Mouse (Mus musculus): ENCODE measurements around the gene Zmynd19. TPM values are rescaled to one million over a fixed set of nuclear protein-coding genes. Genes with fewer than 3 reads are reported as not detected.
"Not testable (repeated sequence)": the region's sequence is repeated elsewhere in the genome, so short reads cannot be mapped to it uniquely, and the experiment has no call there.

Zmynd19 gene
- total RNA-seq, 2 experiments from 2014 or later: 38.0 to 40.9 TPM

DNA sequence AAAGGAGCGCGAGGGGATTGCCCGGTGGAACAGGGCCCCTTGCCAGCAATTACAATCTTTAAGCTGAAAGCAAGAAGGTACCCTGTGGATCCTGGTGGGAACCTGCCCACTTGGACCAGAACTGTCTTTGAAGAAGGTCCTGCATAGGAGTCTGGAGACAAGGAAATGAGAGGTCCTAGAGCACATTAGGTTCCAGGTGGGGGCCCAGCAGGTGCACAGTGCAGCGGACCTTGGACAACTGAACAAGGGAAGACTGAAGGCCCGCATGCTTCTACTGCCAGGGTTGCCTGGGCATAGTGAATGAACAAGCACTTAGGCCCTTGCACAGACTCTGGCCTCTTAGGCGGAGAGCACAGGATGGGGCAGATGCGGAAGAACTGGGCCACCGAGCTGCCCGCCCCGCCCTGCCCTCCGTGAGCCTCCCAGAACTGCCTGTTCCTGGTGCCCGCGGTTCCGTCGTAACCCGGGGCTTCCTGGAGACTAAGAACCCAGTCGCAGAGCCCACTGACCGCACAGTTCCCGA is 15.1 kb upstream of the Zmynd19 start:
- intact Hi-C loops (cut with DNase I): no loop called here
- peak in 1 of 2 experiments; percentile 23 for DNase-seq (ENCODE audit: low spot score in 2 of 2)

DNA sequence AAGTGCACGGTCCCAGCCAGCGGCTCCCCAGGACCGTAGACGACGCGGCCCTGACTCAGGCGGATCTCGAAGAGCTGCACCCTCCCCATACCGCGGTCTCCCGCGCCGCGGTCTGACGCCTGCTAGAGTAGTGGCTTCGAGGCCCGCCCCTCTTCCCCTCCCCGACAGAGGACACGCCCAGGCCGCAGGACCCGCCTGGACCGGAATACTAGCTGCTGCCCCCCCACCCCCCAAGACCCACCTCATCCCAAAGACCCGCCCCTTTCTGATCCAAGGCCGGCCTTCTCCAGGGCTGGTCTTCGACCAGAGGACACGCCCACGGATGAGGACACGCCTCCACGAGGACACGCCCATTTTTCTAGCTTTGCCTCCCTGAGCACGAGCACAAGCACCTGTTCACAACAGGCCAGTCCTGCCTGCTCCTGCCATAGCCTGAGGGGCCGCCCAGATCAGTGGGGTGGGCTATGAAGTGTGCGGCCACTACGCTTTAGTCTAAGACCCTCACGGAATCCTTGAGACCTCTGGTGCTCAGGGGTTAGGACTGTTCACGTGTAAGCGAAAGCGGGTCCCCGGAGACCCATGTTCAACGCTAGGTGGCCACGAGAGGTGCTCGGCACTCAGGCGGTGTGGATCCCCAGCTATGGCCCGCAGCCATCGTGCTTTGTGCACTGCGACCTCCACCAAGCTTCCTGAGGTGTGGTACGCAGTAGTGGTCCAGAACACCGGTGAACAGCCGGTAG is 14.4 kb upstream of the Zmynd19 start, which contains the start of gene Arrdc1:
TSS of gene Arrdc1 (minus strand) at position 196 of the 740 bp plus-strand sequence.
- intact Hi-C loops (cut with DNase I): no loop called here
- peak; percentile 84 to 92 for DNase-seq (ENCODE audit: low spot score in 2 of 2)

DNA sequence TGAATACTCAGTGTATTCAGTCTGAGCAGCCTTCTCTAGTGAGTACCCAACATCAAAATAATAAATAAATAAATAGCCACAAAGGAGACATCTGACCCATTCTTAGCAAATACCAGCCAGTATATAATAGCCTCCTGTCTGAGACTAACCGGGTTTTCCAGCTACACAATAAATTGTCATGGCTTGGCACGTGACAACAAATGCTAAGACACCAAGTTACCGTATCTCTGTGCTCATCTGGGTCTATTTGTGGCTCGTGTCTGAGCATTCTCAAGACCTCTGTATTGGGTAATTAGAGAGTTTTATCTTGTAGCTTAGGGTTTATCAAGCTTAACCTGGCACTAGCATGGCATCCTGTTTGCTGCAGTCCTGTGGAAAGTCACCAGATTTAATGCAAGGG is 7.5 kb upstream of the Zmynd19 start:
- DNase-seq (ENCODE audit: low spot score in 2 of 2): no peak
- intact Hi-C loops (cut with DNase I): no loop called here

- intact Hi-C loops (cut with DNase I); DNase-seq (ENCODE audit: low spot score in 2 of 2): not testable (repeated sequence)
These were observed 5.3 kb upstream of the Zmynd19 start for GRCm38 (mm10) chr2:24944304-24944703.

DNA sequence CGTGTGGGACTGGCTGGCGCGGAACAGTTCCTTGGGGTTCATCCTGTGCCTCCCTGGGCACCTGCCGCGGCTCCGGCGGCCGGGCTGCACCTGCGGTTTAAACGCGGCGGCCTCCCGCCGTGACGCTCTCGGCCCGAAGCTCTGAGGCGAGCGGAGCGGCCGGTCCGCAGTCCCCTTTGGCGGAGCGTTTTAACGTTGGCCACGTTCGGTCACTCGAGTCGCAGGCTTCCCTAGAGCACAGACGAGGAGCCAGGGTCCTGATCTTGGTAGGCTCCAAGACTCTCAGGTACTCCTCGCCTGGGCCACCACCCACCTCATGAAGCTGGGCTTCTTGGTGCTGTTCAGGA is 570 bp downstream of the Zmynd19 start:
- DNase-seq (ENCODE audit: low spot score in 2 of 2): no peak
- intact Hi-C loops (cut with DNase I): no loop called here

DNA sequence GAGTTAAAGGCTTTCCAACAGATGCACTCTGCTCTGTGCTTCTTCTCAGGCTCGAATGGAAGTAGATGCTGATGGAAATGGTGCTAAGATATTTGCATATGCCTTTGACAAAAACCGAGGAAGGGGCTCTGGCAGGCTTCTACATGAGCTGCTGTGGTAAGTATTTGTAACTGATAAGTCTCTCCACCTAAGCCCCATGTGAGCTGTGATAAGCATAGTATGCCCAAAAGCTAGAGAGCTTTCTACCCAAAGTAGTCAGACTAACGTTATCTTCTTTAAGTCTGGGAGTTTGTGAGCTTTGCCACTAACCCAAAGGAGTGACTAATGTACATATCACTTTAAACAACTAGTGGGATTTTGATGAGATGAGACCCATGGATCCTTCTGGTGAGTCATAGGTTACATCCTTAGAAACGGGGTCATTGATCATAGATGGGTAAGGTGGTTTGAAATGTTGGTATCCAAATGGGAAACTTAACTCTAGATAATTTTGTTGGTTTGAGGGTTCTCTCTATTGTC is 3.0 kb downstream of the Zmynd19 start:
- intact Hi-C loops (cut with DNase I): no loop called here
- no peak for DNase-seq (ENCODE audit: low spot score in 2 of 2)

DNA sequence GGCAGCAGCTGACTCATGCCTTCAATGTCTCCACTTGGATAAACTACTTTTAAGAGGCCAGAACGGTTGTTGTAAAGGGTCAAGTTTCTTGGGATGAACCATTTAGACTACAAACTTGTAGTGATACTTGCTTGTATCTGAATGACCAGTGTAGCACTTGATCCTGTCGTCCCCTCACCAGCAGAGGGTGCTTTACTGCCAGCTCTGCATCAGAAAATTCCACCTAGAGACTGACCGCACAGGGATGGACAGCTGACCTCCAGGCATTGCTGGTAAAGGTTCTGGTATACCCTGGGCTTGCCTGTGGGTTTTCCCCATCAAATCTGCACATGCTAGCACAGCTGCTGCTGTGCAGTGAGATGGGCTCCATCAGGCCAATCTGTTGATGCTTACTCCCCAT is 11.3 kb downstream of the Zmynd19 start:
- intact Hi-C loops (cut with DNase I): loop anchor here (5.0 kb wide), 1 partner anchor 221 kb away; the partner anchor contains the start of gene Nrarp
- peak; percentile 45 to 49 for DNase-seq (ENCODE audit: low spot score in 2 of 2)

DNA sequence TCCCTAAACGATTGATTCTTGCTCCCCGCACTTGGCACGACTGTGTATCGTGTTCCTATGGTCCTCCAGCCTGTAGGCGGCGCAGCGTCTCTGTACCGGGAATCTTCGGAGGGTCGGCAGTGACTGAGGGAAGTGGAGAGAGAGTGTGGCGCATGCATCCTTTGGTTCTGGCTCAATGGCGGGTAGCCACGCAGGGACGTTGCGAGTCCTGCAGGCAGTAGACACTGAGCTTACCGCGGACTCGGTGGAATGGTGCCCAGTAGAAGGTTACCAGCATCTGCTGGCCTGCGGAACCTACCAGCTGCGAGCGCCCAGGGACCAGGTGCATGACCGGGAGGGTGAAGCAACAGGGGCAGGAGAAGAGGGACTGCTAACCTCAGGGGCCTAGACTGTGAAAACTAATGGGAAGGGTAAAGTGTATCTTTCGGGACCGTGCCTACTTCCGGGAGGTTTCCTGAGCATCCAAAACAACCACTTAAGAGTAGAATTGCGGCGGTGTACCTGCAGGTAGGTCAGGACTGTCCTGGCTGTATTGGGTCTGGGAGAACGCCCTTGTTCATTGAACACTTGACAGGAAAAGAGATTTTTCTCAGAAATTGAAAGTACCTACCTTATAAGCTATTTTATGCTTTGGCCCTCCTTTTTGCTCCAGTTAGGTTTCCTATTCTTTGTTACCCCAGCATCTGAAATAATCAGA is 12.9 kb downstream of the Zmynd19 start, which contains the start of gene Dph7:
TSS of gene Dph7 (plus strand) at position 97 of the 697 bp plus-strand sequence.
- DNase-seq (ENCODE audit: low spot score in 2 of 2): peak; percentile 89 to 91

GRCm38 (mm10) chr2:24970386-24970785 is 20.8 kb downstream of the Zmynd19 start:
- DNase-seq (ENCODE audit: low spot score in 2 of 2): no peak
- intact Hi-C loops (cut with DNase I): no loop called here

More for the DNA sequence above, 12.9 kb downstream of the Zmynd19 start, which contains the start of gene Dph7:
- intact Hi-C loops (cut with DNase I): loop anchor here (5.0 kb wide), 1 partner anchor 220 kb away; the partner anchor contains the start of gene Nrarp

DNA sequence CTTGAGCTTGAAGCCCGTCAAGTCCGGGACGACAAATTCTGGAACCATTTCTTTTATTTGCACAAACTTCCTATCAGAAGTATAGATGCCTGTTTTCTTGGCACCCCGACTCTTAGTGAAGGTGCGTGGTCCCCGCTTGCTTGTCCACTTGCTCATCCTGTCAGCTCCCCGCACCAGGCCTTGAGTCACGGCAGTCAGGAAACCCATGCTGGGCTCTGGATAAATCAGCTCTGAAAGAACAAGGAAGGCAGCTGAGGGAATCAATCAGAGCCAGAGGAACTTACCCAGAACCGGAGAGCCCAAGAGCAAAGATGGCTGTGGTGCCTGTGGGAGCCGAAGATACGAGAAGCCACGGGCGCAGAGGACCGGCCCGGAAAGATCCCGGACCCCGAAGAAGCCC is 24.9 kb downstream of the Zmynd19 start:
- intact Hi-C loops (cut with DNase I): not testable (repeated sequence)
- peak in 1 of 2 experiments; percentile 16 for DNase-seq (ENCODE audit: low spot score in 2 of 2)

DNA sequence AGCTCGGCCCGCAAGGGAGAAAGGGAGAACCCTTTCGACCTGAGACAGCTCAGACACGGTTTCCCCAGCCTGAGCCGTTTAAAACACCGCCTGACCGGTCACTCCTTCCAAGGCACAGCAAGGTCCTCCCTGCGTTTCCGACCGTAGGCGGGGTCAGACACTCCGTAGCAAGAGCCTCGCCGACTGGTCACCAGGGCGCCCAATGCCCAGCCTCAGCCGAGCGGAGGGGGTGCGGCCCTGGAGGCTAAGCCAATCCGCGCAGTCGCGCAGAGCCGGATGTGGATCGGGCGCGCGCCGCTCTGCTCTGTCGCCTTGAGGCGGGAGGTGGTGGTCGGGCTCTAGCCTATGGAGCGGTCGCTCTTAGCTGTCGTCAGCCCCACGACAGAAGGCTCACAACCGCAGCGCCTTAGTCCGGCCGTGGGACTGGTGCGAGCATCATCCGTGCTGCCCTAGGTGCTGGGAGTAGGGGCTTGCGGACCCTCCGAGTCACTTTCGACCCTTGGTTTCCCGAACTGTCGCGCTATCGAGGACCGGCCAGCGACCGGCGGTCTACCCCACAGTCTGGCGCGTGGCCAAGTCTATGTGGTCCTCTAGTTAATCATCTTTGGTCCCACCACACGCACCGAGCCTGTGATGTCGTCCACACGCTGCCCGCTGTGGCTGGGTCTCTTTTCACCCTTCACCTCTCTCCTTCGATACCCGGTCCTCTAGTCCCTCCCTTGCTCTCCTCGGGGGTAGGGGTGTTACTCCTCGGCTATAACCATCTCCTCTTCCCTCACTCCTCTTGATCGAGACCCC is 25.5 kb downstream of the Zmynd19 start, which contains the start of gene Mrpl41:
TSS of gene Mrpl41 (minus strand) at position 193 of the 798 bp plus-strand sequence.
- DNase-seq (ENCODE audit: low spot score in 2 of 2): peak; percentile 98
- intact Hi-C loops (cut with DNase I): no loop called here

- peak; percentile 66 to 84 for DNase-seq (ENCODE audit: low spot score in 2 of 2)
- intact Hi-C loops (cut with DNase I): no loop called here
These were observed 26.2 kb downstream of the Zmynd19 start, which contains the start of gene Pnpla7 for GRCm38 (mm10) chr2:24975704-24976297. Gene Pnpla7, plus strand, starts transcription at chr2:24976033.

- DNase-seq (ENCODE audit: low spot score in 2 of 2): no peak
- intact Hi-C loops (cut with DNase I): no loop called here
These were observed 27.4 kb downstream of the Zmynd19 start for GRCm38 (mm10) chr2:24976960-24977359.

- DNase-seq (ENCODE audit: low spot score in 2 of 2): no peak
- intact Hi-C loops (cut with DNase I): loop anchor here (5.0 kb wide), 1 partner anchor 45 kb away; no protein-coding TSS in a partner anchor
These were observed 38.2 kb downstream of the Zmynd19 start for GRCm38 (mm10) chr2:24987762-24988161.

DNA sequence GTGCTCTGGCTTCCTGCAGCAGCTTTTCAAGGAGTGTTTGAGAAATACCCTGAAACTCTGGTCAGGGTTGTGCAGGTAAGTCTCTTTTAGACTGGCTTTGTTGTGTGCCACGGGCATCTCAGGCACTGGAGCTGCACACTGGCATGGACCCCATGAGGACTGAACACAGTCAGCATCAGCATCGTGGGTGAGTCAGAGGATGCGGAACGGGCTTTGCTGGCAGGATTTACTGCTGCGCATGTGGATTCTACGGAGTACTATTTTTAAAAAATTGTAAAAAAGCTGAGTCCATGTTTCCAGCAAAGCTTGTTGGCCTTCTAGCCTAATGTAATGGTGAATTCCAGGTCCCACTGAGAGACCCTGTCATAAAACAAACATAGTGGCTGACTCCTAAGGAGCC is 45.7 kb downstream of the Zmynd19 start:
- peak; percentile 45 to 53 for DNase-seq (ENCODE audit: low spot score in 2 of 2)
- intact Hi-C loops (cut with DNase I): no loop called here

- intact Hi-C loops (cut with DNase I): no loop called here
- no peak for DNase-seq (ENCODE audit: low spot score in 2 of 2)
These were observed 46.9 kb downstream of the Zmynd19 start for GRCm38 (mm10) chr2:24996471-24996870.

DNA sequence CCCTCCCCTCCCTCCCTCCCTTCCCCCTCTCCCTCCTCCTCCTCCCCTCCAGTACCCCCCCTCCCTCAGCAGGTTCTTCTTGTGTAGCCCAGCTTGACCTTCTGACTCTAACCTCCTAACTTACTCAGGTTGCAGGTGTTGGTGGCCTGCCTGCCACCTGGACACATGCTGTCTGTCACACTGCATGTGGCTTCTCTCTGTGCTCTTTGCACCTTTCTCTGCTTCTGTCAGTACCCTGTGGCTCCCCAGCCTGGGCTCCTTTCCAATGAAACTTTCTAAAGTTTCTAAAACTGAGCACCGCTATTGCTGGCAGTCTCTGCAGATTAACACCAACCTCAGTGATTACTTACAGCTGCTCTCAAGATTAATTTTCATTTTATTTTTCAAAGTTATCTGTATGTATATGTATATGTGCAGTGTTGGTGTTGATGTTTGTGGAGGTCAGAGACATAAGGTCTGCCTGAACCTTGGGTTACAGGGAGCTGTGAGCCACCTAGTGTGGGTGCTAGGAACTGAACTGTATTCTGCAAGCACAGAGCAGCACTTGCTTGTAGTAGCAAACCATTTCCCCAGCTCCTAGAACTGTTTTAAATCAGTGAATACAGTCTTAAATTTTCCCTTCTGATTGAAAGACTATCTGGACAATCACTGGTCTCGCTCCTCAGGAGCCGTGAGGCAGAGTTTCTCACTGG is 51.1 kb downstream of the Zmynd19 start:
- intact Hi-C loops (cut with DNase I): no loop called here
- DNase-seq (ENCODE audit: low spot score in 2 of 2): peak; percentile 17 to 21
